Mouse (Mus musculus): ENCODE measurements at regions not wholly inside any gene's neighbourhood (a gene's known extent, or its start where the extent isn't known, plus 50 kb on each side); places are given as distances from the start of the nearest gene placed in this dataset.

- WGBS: 71% methylated on average over 2 of the region's 2 CpGs
Observed at GRCm38 (mm10) chr8:7097577-7097976, 1563.5 kb downstream of the Efnb2 start.

GRCm38 (mm10) chr8:7092831-7093230 lies 1568.2 kb downstream of the Efnb2 start:
- no peak overlapping the region for H3K27ac ChIP-seq (ENCODE audit: low read depth)
- ATAC-seq (replicated peaks; ENCODE audit: low FRiP score, low TSS enrichment, low read depth): no peak
- H3K4me2 ChIP-seq (ENCODE audit: low read length): no peak overlapping the region
- no peak overlapping the region for H3K4me3 ChIP-seq (ENCODE audit: low read depth, low read length)
- WGBS: 54% methylated on average over 2 of the region's 2 CpGs
- no peaks in the 10 kb centered on the region for H3K9me3 ChIP-seq (ENCODE audit: control insufficient read depth, low read length)
- no peaks in the 10 kb centered on the region for H3K36me3 ChIP-seq (ENCODE audit: control insufficient read depth, insufficient read depth, low read length)
- no peaks in the 10 kb centered on the region for H3K4me1 ChIP-seq (replicated peaks; ENCODE audit: control insufficient read depth, insufficient read depth, low read length)
- DNase-seq (ENCODE audit: low spot score): no peak
- no peak overlapping the region for H3K9ac ChIP-seq (ENCODE audit: low read length)
- no peaks in the 10 kb centered on the region for H3K27me3 ChIP-seq (replicated peaks; ENCODE audit: control insufficient read depth, insufficient read depth, low read length)

More at GRCm38 (mm10) chr8:7097577-7097976, 1563.5 kb downstream of the Efnb2 start:
- Histone ChIP-seq H3K4me3 (ENCODE audit: low read depth, low read length) (no peak overlapping the region), H3K9ac (ENCODE audit: low read length) (no peak overlapping the region), H3K4me1 (replicated peaks; ENCODE audit: control insufficient read depth, insufficient read depth, low read length) (no peaks in the 10 kb centered on the region), H3K27ac (ENCODE audit: low read depth) (no peak overlapping the region), H3K9me3 (ENCODE audit: control insufficient read depth, low read length) (no peaks in the 10 kb centered on the region), H3K27me3 (replicated peaks; ENCODE audit: control insufficient read depth, insufficient read depth, low read length) (no peaks in the 10 kb centered on the region), H3K4me2 (ENCODE audit: low read length) (no peak overlapping the region), H3K36me3 (ENCODE audit: control insufficient read depth, insufficient read depth, low read length) (no peaks in the 10 kb centered on the region)
- DNase-seq (ENCODE audit: low spot score) (no peak), ATAC-seq (replicated peaks; ENCODE audit: low FRiP score, low TSS enrichment, low read depth) (no peak)

GRCm38 (mm10) chr8:7088123-7088522 lies 1572.9 kb downstream of the Efnb2 start:
- H3K4me3 ChIP-seq (ENCODE audit: low read depth, low read length): no peak overlapping the region
- no peak for ATAC-seq (replicated peaks; ENCODE audit: low FRiP score, low TSS enrichment, low read depth)
- no peak for DNase-seq (ENCODE audit: low spot score)
- no peaks in the 10 kb centered on the region for H3K9me3 ChIP-seq (ENCODE audit: control insufficient read depth, low read length)
- H3K4me1 ChIP-seq (replicated peaks; ENCODE audit: control insufficient read depth, insufficient read depth, low read length): no peaks in the 10 kb centered on the region
- no peaks in the 10 kb centered on the region for H3K27me3 ChIP-seq (replicated peaks; ENCODE audit: control insufficient read depth, insufficient read depth, low read length)
- H3K4me2 ChIP-seq (ENCODE audit: low read length): no peak overlapping the region
- 65% methylated on average over 2 of the region's 2 CpGs for WGBS
- H3K36me3 ChIP-seq (ENCODE audit: control insufficient read depth, insufficient read depth, low read length): no peaks in the 10 kb centered on the region
- no peak overlapping the region for H3K9ac ChIP-seq (ENCODE audit: low read length)
- H3K27ac ChIP-seq (ENCODE audit: low read depth): no peak overlapping the region

GRCm38 (mm10) chr8:7060255-7060656 lies 1600.8 kb downstream of the Efnb2 start:
- no peak overlapping the region for H3K4me3 ChIP-seq (ENCODE audit: low read depth, low read length)
- WGBS: 44% methylated on average over 4 of the region's 4 CpGs
- ATAC-seq (replicated peaks; ENCODE audit: low FRiP score, low TSS enrichment, low read depth): no peak
- no peaks in the 10 kb centered on the region for H3K9me3 ChIP-seq (ENCODE audit: control insufficient read depth, low read length)
- DNase-seq (ENCODE audit: low spot score): no peak
- no peak overlapping the region for H3K9ac ChIP-seq (ENCODE audit: low read length)
- no peak overlapping the region for H3K27ac ChIP-seq (ENCODE audit: low read depth)
- H3K4me2 ChIP-seq (ENCODE audit: low read length): no peak overlapping the region
- H3K27me3 ChIP-seq (replicated peaks; ENCODE audit: control insufficient read depth, insufficient read depth, low read length): no peaks in the 10 kb centered on the region
- no peaks in the 10 kb centered on the region for H3K36me3 ChIP-seq (ENCODE audit: control insufficient read depth, insufficient read depth, low read length)
- H3K4me1 ChIP-seq (replicated peaks; ENCODE audit: control insufficient read depth, insufficient read depth, low read length): no peaks in the 10 kb centered on the region

GRCm38 (mm10) chr8:7026247-7026844 lies 1634.7 kb downstream of the Efnb2 start:
- Histone ChIP-seq H3K36me3 (ENCODE audit: control insufficient read depth, insufficient read depth, low read length) (no peaks in the 10 kb centered on the region), H3K27me3 (replicated peaks; ENCODE audit: control insufficient read depth, insufficient read depth, low read length) (no peaks in the 10 kb centered on the region), H3K4me2 (ENCODE audit: low read length) (no peak overlapping the region), H3K4me1 (replicated peaks; ENCODE audit: control insufficient read depth, insufficient read depth, low read length) (no peaks in the 10 kb centered on the region), H3K9me3 (ENCODE audit: control insufficient read depth, low read length) (no peaks in the 10 kb centered on the region), H3K9ac (ENCODE audit: low read length) (no peak overlapping the region), H3K4me3 (ENCODE audit: low read depth, low read length) (no peak overlapping the region), H3K27ac (ENCODE audit: low read depth) (no peak overlapping the region)
- DNase-seq (ENCODE audit: low spot score): no peak
- no peak for ATAC-seq (replicated peaks; ENCODE audit: low FRiP score, low TSS enrichment, low read depth)
- 73% methylated on average over 3 of the region's 3 CpGs for WGBS

- H3K4me3 ChIP-seq (ENCODE audit: low read depth, low read length): no peak overlapping the region
- H3K9me3 ChIP-seq (ENCODE audit: control insufficient read depth, low read length): no peaks in the 10 kb centered on the region
- WGBS: 85% methylated on average over 3 of the region's 3 CpGs
Observed at GRCm38 (mm10) chr8:7024336-7024735, 1636.7 kb downstream of the Efnb2 start.

GRCm38 (mm10) chr8:7011881-7012280 lies 1649.2 kb downstream of the Efnb2 start:
- 45% methylated on average over 5 of the region's 5 CpGs for WGBS
- H3K27me3 ChIP-seq (replicated peaks; ENCODE audit: control insufficient read depth, insufficient read depth, low read length): no peaks in the 10 kb centered on the region

More at GRCm38 (mm10) chr8:7024336-7024735, 1636.7 kb downstream of the Efnb2 start:
- no peak overlapping the region for H3K4me2 ChIP-seq (ENCODE audit: low read length)
- no peak overlapping the region for H3K9ac ChIP-seq (ENCODE audit: low read length)
- no peak for DNase-seq (ENCODE audit: low spot score)
- H3K36me3 ChIP-seq (ENCODE audit: control insufficient read depth, insufficient read depth, low read length): no peaks in the 10 kb centered on the region
- no peak for ATAC-seq (replicated peaks; ENCODE audit: low FRiP score, low TSS enrichment, low read depth)
- H3K27me3 ChIP-seq (replicated peaks; ENCODE audit: control insufficient read depth, insufficient read depth, low read length): no peaks in the 10 kb centered on the region
- no peaks in the 10 kb centered on the region for H3K4me1 ChIP-seq (replicated peaks; ENCODE audit: control insufficient read depth, insufficient read depth, low read length)
- no peak overlapping the region for H3K27ac ChIP-seq (ENCODE audit: low read depth)

GRCm38 (mm10) chr8:6991516-6991915 lies 1669.5 kb downstream of the Efnb2 start:
- Histone ChIP-seq H3K4me3 (ENCODE audit: low read depth, low read length) (no peak overlapping the region), H3K27me3 (replicated peaks; ENCODE audit: control insufficient read depth, insufficient read depth, low read length) (no peaks in the 10 kb centered on the region), H3K27ac (ENCODE audit: low read depth) (no peak overlapping the region), H3K9ac (ENCODE audit: low read length) (no peak overlapping the region), H3K4me1 (replicated peaks; ENCODE audit: control insufficient read depth, insufficient read depth, low read length) (no peaks in the 10 kb centered on the region), H3K9me3 (ENCODE audit: control insufficient read depth, low read length) (no peaks in the 10 kb centered on the region), H3K36me3 (ENCODE audit: control insufficient read depth, insufficient read depth, low read length) (no peaks in the 10 kb centered on the region), H3K4me2 (ENCODE audit: low read length) (no peak overlapping the region)
- no peak for DNase-seq (ENCODE audit: low spot score)
- 88% methylated on average over 2 of the region's 2 CpGs for WGBS
- ATAC-seq (replicated peaks; ENCODE audit: low FRiP score, low TSS enrichment, low read depth): no peak

More at GRCm38 (mm10) chr8:7011881-7012280, 1649.2 kb downstream of the Efnb2 start:
- Histone ChIP-seq H3K4me3 (ENCODE audit: low read depth, low read length) (no peak overlapping the region), H3K4me2 (ENCODE audit: low read length) (no peak overlapping the region), H3K9me3 (ENCODE audit: control insufficient read depth, low read length) (no peaks in the 10 kb centered on the region), H3K36me3 (ENCODE audit: control insufficient read depth, insufficient read depth, low read length) (no peaks in the 10 kb centered on the region), H3K27ac (ENCODE audit: low read depth) (no peak overlapping the region), H3K9ac (ENCODE audit: low read length) (no peak overlapping the region), H3K4me1 (replicated peaks; ENCODE audit: control insufficient read depth, insufficient read depth, low read length) (no peaks in the 10 kb centered on the region)
- DNase-seq (ENCODE audit: low spot score) (no peak), ATAC-seq (replicated peaks; ENCODE audit: low FRiP score, low TSS enrichment, low read depth) (no peak)

GRCm38 (mm10) chr8:6989359-6990095 lies 1671.5 kb downstream of the Efnb2 start:
- no peak for ATAC-seq (replicated peaks; ENCODE audit: low FRiP score, low TSS enrichment, low read depth)
- Histone ChIP-seq H3K27me3 (replicated peaks; ENCODE audit: control insufficient read depth, insufficient read depth, low read length) (no peaks in the 10 kb centered on the region), H3K27ac (ENCODE audit: low read depth) (no peak overlapping the region), H3K9me3 (ENCODE audit: control insufficient read depth, low read length) (no peaks in the 10 kb centered on the region), H3K4me2 (ENCODE audit: low read length) (no peak overlapping the region), H3K4me1 (replicated peaks; ENCODE audit: control insufficient read depth, insufficient read depth, low read length) (no peaks in the 10 kb centered on the region), H3K9ac (ENCODE audit: low read length) (no peak overlapping the region), H3K36me3 (ENCODE audit: control insufficient read depth, insufficient read depth, low read length) (no peaks in the 10 kb centered on the region), H3K4me3 (ENCODE audit: low read depth, low read length) (no peak overlapping the region)
- no peak for DNase-seq (ENCODE audit: low spot score)
- 75% methylated on average over 3 of the region's 3 CpGs for WGBS
